Mouse (Mus musculus): ENCODE results near the gene Ssbp3.

Gene Ssbp3

DNA sequence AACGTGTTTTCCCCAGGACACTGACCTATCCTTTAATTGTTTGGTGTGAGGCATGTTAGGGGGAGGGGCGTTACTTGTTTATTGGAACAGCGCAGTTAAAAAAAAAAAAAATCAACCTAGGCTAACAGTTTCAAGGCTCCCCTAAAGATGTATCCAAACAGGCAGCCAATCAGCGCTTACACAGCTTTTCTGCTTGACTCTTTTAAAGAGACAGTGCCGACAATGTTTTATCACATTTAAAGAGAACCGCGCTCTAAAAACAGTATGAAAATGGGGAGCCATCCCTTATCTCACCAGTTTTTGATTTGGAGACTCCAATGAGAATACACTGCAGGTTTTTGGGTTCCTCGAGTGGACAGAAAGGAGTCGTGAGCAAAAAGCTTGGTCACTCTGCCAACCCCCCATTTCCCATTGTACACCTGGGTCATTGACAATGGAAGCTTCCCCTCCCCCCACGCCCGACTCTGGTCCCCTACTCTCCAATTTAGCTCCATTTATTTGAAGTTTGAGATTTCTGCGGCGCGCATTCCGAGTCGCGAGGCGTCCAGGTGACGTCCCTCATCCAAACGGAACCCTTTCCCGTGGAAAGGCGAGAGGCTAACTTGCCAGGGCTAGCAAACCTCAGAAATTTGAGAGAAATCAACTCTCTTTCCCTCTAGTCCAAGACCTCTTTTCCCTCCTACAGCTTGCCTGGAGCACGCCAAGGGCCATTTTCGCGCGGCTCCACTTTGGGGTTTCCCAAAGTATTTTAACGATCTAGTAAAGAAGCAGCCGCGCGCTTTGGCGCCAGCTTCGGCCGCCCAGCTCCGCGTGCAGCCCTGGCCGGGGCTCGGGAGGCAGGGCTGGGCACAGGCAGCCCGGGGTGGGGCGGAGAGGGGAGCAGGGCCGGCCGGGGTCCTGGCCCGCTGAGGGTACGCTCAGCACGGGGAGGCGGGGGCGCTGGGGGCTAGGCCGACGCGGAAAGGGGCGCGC is at the start of gene Ssbp3:
Gene Ssbp3 (plus strand): TSS at position 501 of the 972 bp plus-strand sequence.
- peak; percentile 88 for DNase-seq (ENCODE audit: low read depth, low spot score)

- no peak for DNase-seq (ENCODE audit: low read depth, low spot score)
Observed at GRCm38 (mm10) chr4:106861871-106862270, 48.6 kb upstream of the Ssbp3 start.

- DNase-seq (ENCODE audit: low read depth, low spot score), result no peak
Observed at GRCm38 (mm10) chr4:106862317-106862716, 48.2 kb upstream of the Ssbp3 start.

DNA sequence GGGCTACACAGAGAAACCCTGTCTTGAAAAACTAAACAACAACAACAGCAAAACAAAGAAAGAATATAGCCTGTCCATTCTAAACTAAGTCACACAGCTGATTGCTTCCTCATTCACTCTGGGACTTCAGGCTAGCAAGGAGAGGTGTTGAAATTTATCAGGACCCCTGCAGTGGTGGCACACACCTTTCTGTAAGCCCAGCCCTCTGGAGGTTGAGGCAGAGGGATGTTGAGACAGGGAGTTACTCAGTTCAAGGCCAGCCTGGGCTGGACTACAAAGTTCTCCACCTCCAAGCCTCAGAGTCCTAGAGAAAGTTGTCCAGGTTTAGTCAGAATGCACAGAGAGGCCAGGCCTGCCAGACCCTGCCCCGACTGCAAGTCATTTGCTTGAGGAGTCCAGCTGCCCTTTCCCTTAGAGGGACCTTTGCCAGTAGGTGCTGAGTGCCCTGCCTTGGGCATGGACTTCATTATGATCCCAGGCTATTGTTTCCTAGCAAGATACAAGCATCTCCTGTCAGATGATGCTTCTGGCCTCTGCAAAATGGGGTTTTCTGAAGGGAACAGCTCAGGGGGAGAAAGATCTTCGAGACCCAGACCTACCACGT is 47.6 kb upstream of the Ssbp3 start:
- no peak for DNase-seq (ENCODE audit: low read depth, low spot score)

- DNase-seq (ENCODE audit: low read depth, low spot score), result no peak
Observed at GRCm38 (mm10) chr4:106865415-106866110, 44.9 kb upstream of the Ssbp3 start.

DNA sequence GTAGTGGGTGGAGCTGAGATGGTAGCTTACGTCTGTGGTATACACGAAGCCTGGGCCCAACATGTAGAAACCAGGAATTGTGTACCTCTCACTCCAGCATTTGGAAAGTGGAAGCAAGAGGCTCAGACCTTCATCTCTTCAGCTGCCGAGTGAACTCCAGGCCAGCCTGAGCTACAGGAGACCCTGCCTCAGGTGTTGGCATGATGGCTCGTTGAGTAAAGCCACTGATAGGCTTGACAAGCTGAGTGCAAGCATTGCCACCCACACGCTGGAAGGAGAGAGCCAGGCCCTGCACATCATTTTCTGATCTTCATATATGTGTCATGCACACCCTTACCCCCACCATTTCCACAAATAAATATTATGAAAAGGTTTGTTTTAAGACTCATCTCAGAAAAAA is 44.1 kb upstream of the Ssbp3 start:
- no peak for DNase-seq (ENCODE audit: low read depth, low spot score)

DNA sequence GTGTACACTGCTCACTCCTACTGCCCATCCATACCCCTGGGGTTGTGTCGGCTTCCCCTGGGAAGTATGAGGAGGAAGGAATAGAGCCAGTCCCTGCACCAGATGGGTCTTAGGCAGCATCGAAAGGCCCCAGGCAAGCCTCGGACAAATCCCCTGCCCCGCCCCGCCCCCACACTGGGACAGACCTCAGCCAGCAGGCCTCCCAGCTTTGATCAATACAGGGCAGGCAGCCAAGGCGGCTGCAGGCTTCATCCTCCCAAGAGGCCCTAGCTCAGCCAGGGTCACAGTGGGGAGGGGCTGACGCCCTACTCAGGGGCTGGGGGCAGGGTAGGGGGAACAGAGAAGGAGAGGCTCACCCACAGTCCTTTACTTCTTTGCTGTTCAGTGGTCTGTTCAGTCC is 43.7 kb upstream of the Ssbp3 start:
- DNase-seq (ENCODE audit: low read depth, low spot score), result no peak

DNA sequence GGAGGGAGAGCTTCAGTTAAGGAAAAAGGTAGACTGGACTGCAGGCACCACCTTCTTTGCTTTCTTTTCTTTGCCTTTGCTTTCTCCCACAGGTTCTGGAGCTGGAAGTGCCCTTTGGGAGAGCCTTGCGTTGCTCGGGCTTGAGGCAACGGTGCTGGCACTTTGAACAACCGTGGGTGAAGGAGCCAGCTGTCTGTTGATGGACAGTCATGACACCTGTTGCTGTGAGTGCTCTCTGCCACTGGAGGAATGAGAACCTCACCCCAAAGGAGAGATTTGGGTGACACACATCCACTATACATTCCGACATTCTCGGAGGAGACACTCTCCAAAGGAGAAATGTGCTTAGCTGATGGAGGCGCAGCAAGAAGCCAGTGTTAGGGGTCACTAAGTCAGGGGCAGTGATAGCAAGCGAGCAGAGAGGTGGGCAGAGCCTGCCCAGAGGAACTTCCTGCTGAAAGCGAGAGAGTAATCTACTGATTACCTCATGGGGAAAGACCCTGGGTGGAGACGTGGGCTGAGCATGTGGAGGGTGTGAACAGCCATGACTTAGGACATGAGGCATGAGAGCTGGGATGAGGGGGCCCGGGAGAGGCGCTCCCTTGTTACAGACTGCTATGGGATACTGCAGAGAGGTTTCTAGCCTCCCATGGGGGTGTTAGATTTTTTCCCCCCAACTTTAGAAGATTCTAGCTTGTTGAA is 41.6 kb upstream of the Ssbp3 start:
- peak; percentile 57 for DNase-seq (ENCODE audit: low read depth, low spot score)

DNA sequence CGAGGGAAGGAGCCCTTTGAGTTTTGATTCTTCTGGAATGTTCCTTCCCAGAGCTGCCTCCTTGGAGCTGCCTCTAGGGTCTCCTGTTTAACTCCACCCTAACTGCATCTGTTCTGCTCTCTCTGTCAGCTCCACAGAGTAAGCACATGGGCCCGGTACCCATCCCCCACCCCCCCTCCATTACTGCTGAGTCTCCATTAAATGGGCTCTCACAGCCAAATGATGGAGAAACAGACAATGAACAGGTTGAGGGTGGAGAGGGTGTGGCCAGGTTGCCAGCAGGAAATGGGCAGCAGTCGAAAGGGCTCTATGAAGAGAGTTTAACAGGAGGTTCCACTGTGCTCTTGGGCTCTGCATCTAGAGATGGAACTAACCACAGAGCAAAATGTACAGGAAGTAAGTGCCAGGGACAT is 41.0 kb upstream of the Ssbp3 start:
- DNase-seq (ENCODE audit: low read depth, low spot score), result peak; percentile 67

DNA sequence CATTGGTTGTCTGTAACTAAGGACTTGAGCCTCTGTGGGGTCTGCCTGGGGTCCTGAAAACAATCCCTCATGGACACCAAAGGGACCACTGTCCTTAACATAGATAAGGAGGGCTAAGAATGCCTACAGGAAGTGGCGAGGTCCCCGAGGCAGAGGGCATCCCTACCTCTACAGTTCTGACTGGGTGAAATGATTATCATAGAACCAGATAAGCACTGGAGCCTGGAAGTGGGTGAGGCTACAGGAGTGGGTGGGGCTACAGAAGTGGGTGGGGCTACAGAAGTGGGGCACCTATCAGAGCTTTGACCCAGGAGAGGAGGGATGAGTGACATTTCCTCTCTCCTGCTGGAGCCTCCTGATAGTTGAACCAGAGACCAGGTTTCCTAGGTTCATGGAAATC is 39.9 kb upstream of the Ssbp3 start:
- peak; percentile 75 for DNase-seq (ENCODE audit: low read depth, low spot score)

DNA sequence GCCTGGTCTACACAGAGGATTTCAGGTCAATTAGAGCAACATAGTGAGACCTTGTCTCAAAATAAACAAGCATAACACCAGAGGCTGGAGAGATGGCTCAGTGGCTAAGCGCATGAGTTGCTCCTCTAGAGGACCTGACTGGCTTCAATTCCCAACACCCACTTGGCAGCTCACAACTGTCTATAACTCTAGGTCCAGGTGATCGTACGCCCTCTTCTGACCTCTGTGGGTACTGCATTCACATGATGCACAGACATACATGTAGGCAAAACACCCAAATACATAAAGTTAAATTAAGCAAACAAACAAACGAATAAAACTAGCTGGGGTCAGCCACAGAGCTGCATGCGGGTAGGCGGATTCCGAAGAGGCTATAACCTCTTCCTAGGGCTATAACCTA is 36.0 kb upstream of the Ssbp3 start:
- DNase-seq (ENCODE audit: low read depth, low spot score), result peak; percentile 34

- peak; percentile 36 for DNase-seq (ENCODE audit: low read depth, low spot score)
Observed at GRCm38 (mm10) chr4:106881101-106881500, 29.4 kb upstream of the Ssbp3 start.

DNA sequence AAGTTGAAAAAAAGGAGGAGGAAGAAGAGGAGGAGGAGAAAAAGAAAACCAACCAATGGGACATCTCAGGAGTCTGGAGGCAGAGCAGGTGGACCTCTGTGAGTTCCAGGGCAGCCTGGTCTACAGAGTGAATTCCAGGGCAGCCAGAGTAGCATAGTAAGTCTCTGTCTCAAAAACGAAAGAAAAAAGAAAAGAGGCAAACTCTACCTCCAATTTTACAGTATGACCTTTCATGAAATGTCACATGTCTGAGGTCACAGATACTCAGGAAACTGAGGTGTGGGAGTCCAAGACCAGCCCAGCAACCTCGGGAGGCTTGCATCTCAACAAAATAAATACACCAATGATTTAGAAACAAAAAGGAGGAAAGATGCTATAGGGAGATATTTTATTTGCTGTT is 27.4 kb upstream of the Ssbp3 start:
- peak; percentile 49 for DNase-seq (ENCODE audit: low read depth, low spot score)

GRCm38 (mm10) chr4:106886307-106887085 is 24.0 kb upstream of the Ssbp3 start:
- DNase-seq (ENCODE audit: low read depth, low spot score), result no peak

- DNase-seq (ENCODE audit: low read depth, low spot score), result no peak
Observed at GRCm38 (mm10) chr4:106896086-106896485, 14.4 kb upstream of the Ssbp3 start.

GRCm38 (mm10) chr4:106898923-106899322 is 11.6 kb upstream of the Ssbp3 start:
- peak; percentile 22 for DNase-seq (ENCODE audit: low read depth, low spot score)

- no peak for DNase-seq (ENCODE audit: low read depth, low spot score)
Observed at GRCm38 (mm10) chr4:106899471-106899870, 11.0 kb upstream of the Ssbp3 start.

DNA sequence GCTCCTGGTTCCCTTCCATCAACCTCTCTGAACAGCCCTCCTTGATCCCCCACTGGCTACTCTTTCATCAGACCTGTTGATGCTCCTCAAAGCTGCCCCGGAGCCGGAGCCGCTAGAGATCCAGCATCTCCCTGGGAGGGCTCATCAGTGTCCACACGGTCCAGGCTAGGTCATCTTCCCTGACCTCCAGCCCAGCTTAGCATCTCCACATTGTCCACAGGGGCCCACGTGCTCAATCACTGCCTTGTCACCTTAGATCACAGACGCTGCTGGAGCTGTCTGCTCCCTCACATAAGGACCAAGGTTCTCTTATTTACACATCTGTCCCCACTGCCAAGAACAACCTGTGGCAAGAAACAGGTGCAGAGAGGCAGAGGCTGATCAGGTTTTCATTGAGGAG is 9.8 kb upstream of the Ssbp3 start:
- no peak for DNase-seq (ENCODE audit: low read depth, low spot score)

DNA sequence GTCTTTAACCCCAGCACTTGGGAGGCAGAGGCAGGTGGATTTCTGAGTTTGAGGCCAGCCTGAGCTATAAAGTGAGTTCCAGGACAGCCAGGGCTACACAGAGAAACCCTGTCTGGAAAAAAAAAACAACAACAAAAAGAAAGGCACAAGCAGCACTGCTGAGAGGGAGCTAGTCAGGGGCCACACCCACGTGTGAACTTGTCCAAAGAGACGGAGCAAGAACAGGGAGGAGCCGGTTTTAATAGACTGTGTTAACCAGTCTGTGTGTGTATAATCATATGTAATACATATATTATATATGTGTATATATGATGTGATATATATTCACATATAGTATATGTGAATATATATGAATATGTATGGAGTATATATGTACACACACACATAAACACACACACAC is 8.9 kb upstream of the Ssbp3 start:
- DNase-seq (ENCODE audit: low read depth, low spot score), result no peak

- no peak for DNase-seq (ENCODE audit: low read depth, low spot score)
Observed at GRCm38 (mm10) chr4:106902157-106902556, 8.3 kb upstream of the Ssbp3 start.

GRCm38 (mm10) chr4:106905898-106906297 is 4.6 kb upstream of the Ssbp3 start:
- no peak for DNase-seq (ENCODE audit: low read depth, low spot score)

Measured in CD4-positive, CD25-positive, alpha-beta regulatory T cell, adult 2 months (primary cell).